Mouse (Mus musculus): ENCODE measurements around the gene Pla2g6. TPM values are rescaled to one million over a fixed set of nuclear protein-coding genes. Genes with fewer than 3 reads are reported as not detected.

The Pla2g6 gene
- total and polyA plus RNA-seq, 3 experiments = 9.3 to 20.9 (median 14.8) TPM

GRCm38 (mm10) chr15:79354619-79355018 is 26.4 kb upstream of the Pla2g6 start:
- H3K27ac ChIP-seq (ENCODE audit: insufficient read depth, low read depth) = peak overlapping the region; percentile 58
- peak overlapping the region in 1 of 3 experiments; percentile 16 for H3K4me3 ChIP-seq (replicated peaks in 1 of 3; ENCODE audit: low read depth in 2 of 3, low read length in 2 of 3, poor library complexity in 1 of 3)
- H3K4me2 ChIP-seq (ENCODE audit: insufficient read depth, low read depth, poor library complexity, severe bottlenecking) = peak overlapping the region; percentile 82
- peak; percentile 64 for DNase-seq (ENCODE audit: extremely low read depth)
- peak overlapping the region; percentile 22; the same call in 1 of the 2 replicates for H3K9ac ChIP-seq (ENCODE audit: insufficient read depth, low read depth)
- dilution Hi-C loops (cut with MboI; ENCODE audit: extremely low pct_ligation_motif_present, extremely low pct_unique_long_range_greater_than_20kb, low sequenced_read_pairs) = no loop called here
- in situ Hi-C loops (cut with MboI; ENCODE audit: low pct_ligation_motif_present, low pct_unique_long_range_greater_than_20kb, low sequenced_read_pairs) = no loop called here
- peaks cover 25% of the 10 kb centered on the region for H3K79me2 ChIP-seq (replicated peaks; ENCODE audit: control insufficient read depth, extremely low read depth, insufficient read depth, poor library complexity, severe bottlenecking)
- no peak for TF ChIP-seq RCOR1 (conservative IDR thresholded peaks at IDR 0.05; ENCODE audit: low read depth, low read length)
- TF ChIP-seq RAD21 (IDR thresholded peaks at IDR 0.05; ENCODE audit: low read depth, low read length) = no peak
- no peak for TF ChIP-seq GABPA (IDR thresholded peaks at IDR 0.05; ENCODE audit: insufficient replicate concordance, low read depth, low read length)
- no peak; the same call in 1 of the 2 replicates for TF ChIP-seq ZMIZ1 (IDR thresholded peaks at IDR 0.05; ENCODE audit: low read depth, low read length)
- TF ChIP-seq JUN (IDR thresholded peaks at IDR 0.05; ENCODE audit: insufficient read depth, low read depth, low read length) = no peak
- TF ChIP-seq MAZ (IDR thresholded peaks at IDR 0.05; ENCODE audit: low read depth, low read length) = no peak
- peak; percentile 28; the same call in 1 of the 2 replicates for TF ChIP-seq NELFE (IDR thresholded peaks at IDR 0.05; ENCODE audit: low read depth, low read length)
- TF ChIP-seq MEF2A (IDR thresholded peaks at IDR 0.05; ENCODE audit: borderline replicate concordance, low read depth, low read length) = no peak
- TF ChIP-seq POLR2A (IDR thresholded peaks at IDR 0.05; ENCODE audit: low read depth, low read length) = peak; percentile 51
- TF ChIP-seq MAFK (IDR thresholded peaks at IDR 0.05; ENCODE audit: insufficient replicate concordance, low read length) = no peak
- TF ChIP-seq ETS1 (conservative IDR thresholded peaks at IDR 0.05; ENCODE audit: low read depth, low read length) = peak; percentile 69
- TF ChIP-seq PAX5 (IDR thresholded peaks at IDR 0.05; ENCODE audit: low read length) = no peak
- TF ChIP-seq HCFC1 (IDR thresholded peaks at IDR 0.05; ENCODE audit: low read depth, low read length) = peak; percentile 66
- TF ChIP-seq ZKSCAN1 (IDR thresholded peaks at IDR 0.05; ENCODE audit: borderline replicate concordance, low read depth, low read length) = no peak; the same call in 1 of the 2 replicates
- TF ChIP-seq MAX (IDR thresholded peaks at IDR 0.05; ENCODE audit: low read length) = peak; percentile 74; the same call in 1 of the 2 replicates
- TF ChIP-seq MXI1 (IDR thresholded peaks at IDR 0.05; ENCODE audit: low read depth, low read length) = peak; percentile 73
- TF ChIP-seq SIN3A (IDR thresholded peaks at IDR 0.05; ENCODE audit: low read length) = no peak
- peak; percentile 76 for TF ChIP-seq ELF1 (IDR thresholded peaks at IDR 0.05; ENCODE audit: low read depth, low read length)
- TF ChIP-seq ZC3H11A (IDR thresholded peaks at IDR 0.05; ENCODE audit: low read depth, low read length) = no peak
- TF ChIP-seq KAT2A (IDR thresholded peaks at IDR 0.05; ENCODE audit: insufficient replicate concordance, low read length) = no peak
- peak; percentile 85 for TF ChIP-seq MYC (IDR thresholded peaks at IDR 0.05; ENCODE audit: low read depth, low read length)
- TF ChIP-seq TCF12 (IDR thresholded peaks at IDR 0.05; ENCODE audit: low read depth, low read length) = peak; percentile 40; the same call in 1 of the 2 replicates
- peak; percentile 27; the same call in 1 of the 2 replicates for TF ChIP-seq USF2 (conservative IDR thresholded peaks at IDR 0.05; ENCODE audit: low read depth, low read length)
- TF ChIP-seq TBP (conservative IDR thresholded peaks at IDR 0.05; ENCODE audit: low read depth, low read length) = no peak
- TF ChIP-seq BHLHE40 (IDR thresholded peaks at IDR 0.05; ENCODE audit: low read depth, low read length) = peak; percentile 81
- no peak for TF ChIP-seq JUND (conservative IDR thresholded peaks at IDR 0.05; ENCODE audit: low read depth, low read length)
- TF ChIP-seq IRF4 (IDR thresholded peaks at IDR 0.05; ENCODE audit: low read depth, low read length) = peak; percentile 78
- no peak for TF ChIP-seq E2F4 (IDR thresholded peaks at IDR 0.05; ENCODE audit: insufficient replicate concordance, low read depth, low read length)
- no peak for TF ChIP-seq CHD1 (IDR thresholded peaks at IDR 0.05; ENCODE audit: low read depth, low read length)
- no peak for TF ChIP-seq CTCF (conservative IDR thresholded peaks at IDR 0.05 in 1 of 2, IDR thresholded peaks at IDR 0.05 in 1 of 2; ENCODE audit: low read depth in 2 of 2, low read length in 2 of 2)
- TF ChIP-seq USF1 (IDR thresholded peaks at IDR 0.05; ENCODE audit: low read depth, low read length) = peak; percentile 44
- TF ChIP-seq CHD2 (IDR thresholded peaks at IDR 0.05; ENCODE audit: low read length) = no peak
- no peak for TF ChIP-seq UBTF (IDR thresholded peaks at IDR 0.05; ENCODE audit: low read depth, low read length)
- no peak; the same call in 1 of the 2 replicates for TF ChIP-seq SMC3 (IDR thresholded peaks at IDR 0.05; ENCODE audit: low read depth, low read length)
- TF ChIP-seq EP300 (IDR thresholded peaks at IDR 0.05; ENCODE audit: low read length) = no peak
- 0 out of 2 replicates have a peak, but pooled peaks have one; percentile 31 for TF ChIP-seq NRF1 (IDR thresholded peaks at IDR 0.05; ENCODE audit: low read depth, low read length)
- TF ChIP-seq ZNF384 (IDR thresholded peaks at IDR 0.05; ENCODE audit: low read depth, low read length) = no peak
- TF ChIP-seq POLR2AphosphoS2 (IDR thresholded peaks at IDR 0.05; ENCODE audit: low read depth, low read length) = peak; percentile 68; the same call in 1 of the 2 replicates
- H3K36me3 ChIP-seq (replicated peaks in 1 of 2; ENCODE audit: control insufficient read depth in 1 of 2, insufficient read depth in 1 of 2, low read length in 1 of 2) = peaks cover 0 to 55% of the 10 kb centered on the region in 2 experiments
- H3K4me1 ChIP-seq (ENCODE audit: control insufficient read depth in 1 of 2, insufficient read depth in 2 of 2) = peaks cover 30 to 65% of the 10 kb centered on the region in 2 experiments
- peaks cover 15% of the 10 kb centered on the region for H3K9me3 ChIP-seq (replicated peaks; ENCODE audit: low read length)
- no peaks in the 10 kb centered on the region for H3K27me3 ChIP-seq (replicated peaks)
